Mouse (Mus musculus): ENCODE data around the gene Ptk6. TPM values are rescaled to one million over a fixed set of nuclear protein-coding genes. Genes with fewer than 3 reads are reported as not detected.
A peak's percentile ranks its signal among the peaks of the same experiment; 100 is the strongest.

Gene Ptk6
- polyA plus RNA-seq, 1 experiment = 0.20 TPM

DNA sequence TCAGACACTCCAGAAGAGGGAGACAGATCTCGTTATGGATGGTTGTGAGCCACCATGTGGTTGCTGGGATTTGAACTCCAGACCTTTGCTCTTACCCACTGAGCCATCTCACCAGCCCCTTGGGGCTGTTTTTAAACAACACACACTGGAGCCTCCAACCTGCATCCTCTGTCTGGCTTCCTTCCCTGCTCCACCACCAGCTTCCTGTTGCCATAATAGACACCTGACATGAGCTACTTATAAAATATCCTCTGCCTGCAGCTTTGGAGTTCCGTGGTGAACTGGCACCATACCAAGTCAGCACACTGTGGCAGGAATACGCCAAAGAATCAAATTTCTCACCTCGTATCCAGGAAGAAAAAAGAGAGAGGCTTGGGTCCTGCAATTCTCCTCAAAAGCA lies 41.8 kb downstream of the Ptk6 start:
- no peak for TF ChIP-seq POLR2A (IDR thresholded peaks at IDR 0.05; ENCODE audit: control insufficient read depth, low read depth, low read length)
- TF ChIP-seq CTCF (IDR thresholded peaks at IDR 0.05; ENCODE audit: control insufficient read depth, insufficient read depth, insufficient replicate concordance, low read depth, low read length) = no peak
- Histone ChIP-seq H3K4me1 (ENCODE audit: control insufficient read depth, insufficient read depth, low read length) (no peaks in the 10 kb centered on the region; the same call in none of the 2 replicates), H3K27me3 (ENCODE audit: control insufficient read depth, insufficient read depth, low read length) (no peaks in the 10 kb centered on the region), H3K4me3 (ENCODE audit: control insufficient read depth, low read depth, low read length) (no peak overlapping the region), H3K36me3 (ENCODE audit: control insufficient read depth, insufficient read depth, low read length) (no peaks in the 10 kb centered on the region), H3K27ac (ENCODE audit: control insufficient read depth, insufficient read depth, low read depth, low read length) (no peak overlapping the region)

DNA sequence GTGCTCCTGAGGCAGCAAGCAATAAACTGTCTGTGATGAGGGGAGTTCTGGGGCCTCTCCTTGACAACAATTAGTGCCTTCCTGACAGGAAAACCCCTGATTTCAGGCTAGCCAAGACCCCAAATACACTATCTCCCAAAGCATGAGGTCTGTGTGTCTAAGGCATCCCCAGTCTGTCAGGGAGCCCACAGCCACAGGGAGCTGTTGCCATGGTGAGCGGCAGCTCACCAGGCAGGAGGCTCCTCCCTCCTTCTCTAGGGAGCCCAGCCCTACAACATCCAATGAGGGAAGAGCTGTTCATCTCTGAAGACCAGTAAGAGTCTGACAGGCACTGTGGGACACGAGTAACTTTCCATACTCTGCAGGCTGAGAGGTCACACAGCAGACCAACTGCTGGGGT lies 42.8 kb downstream of the Ptk6 start:
- Histone ChIP-seq H3K27ac (ENCODE audit: control insufficient read depth, insufficient read depth, low read depth, low read length) (no peak overlapping the region), H3K4me1 (ENCODE audit: control insufficient read depth, insufficient read depth, low read length) (no peaks in the 10 kb centered on the region; the same call in none of the 2 replicates), H3K4me3 (ENCODE audit: control insufficient read depth, low read depth, low read length) (no peak overlapping the region), H3K27me3 (ENCODE audit: control insufficient read depth, insufficient read depth, low read length) (no peaks in the 10 kb centered on the region), H3K36me3 (ENCODE audit: control insufficient read depth, insufficient read depth, low read length) (no peaks in the 10 kb centered on the region)
- TF ChIP-seq POLR2A (IDR thresholded peaks at IDR 0.05; ENCODE audit: control insufficient read depth, low read depth, low read length) (no peak), CTCF (IDR thresholded peaks at IDR 0.05; ENCODE audit: control insufficient read depth, insufficient read depth, insufficient replicate concordance, low read depth, low read length) (no peak)

GRCm38 (mm10) chr2:181159091-181159514 lies 43.5 kb downstream of the Ptk6 start:
- H3K4me3 ChIP-seq (ENCODE audit: control insufficient read depth, low read depth, low read length) = no peak overlapping the region
- H3K27me3 ChIP-seq (ENCODE audit: control insufficient read depth, insufficient read depth, low read length) = no peaks in the 10 kb centered on the region
- H3K27ac ChIP-seq (ENCODE audit: control insufficient read depth, insufficient read depth, low read depth, low read length) = no peak overlapping the region
- TF ChIP-seq CTCF (IDR thresholded peaks at IDR 0.05; ENCODE audit: control insufficient read depth, insufficient read depth, insufficient replicate concordance, low read depth, low read length) (no peak), POLR2A (IDR thresholded peaks at IDR 0.05; ENCODE audit: control insufficient read depth, low read depth, low read length) (no peak)
- H3K4me1 ChIP-seq (ENCODE audit: control insufficient read depth, insufficient read depth, low read length) = no peaks in the 10 kb centered on the region; the same call in none of the 2 replicates
- no peaks in the 10 kb centered on the region for H3K36me3 ChIP-seq (ENCODE audit: control insufficient read depth, insufficient read depth, low read length)

GRCm38 (mm10) chr2:181158471-181158870 lies 44.1 kb downstream of the Ptk6 start:
- Histone ChIP-seq H3K27me3 (ENCODE audit: control insufficient read depth, insufficient read depth, low read length) (no peaks in the 10 kb centered on the region), H3K4me1 (ENCODE audit: control insufficient read depth, insufficient read depth, low read length) (no peaks in the 10 kb centered on the region; the same call in none of the 2 replicates)
- TF ChIP-seq CTCF (IDR thresholded peaks at IDR 0.05; ENCODE audit: control insufficient read depth, insufficient read depth, insufficient replicate concordance, low read depth, low read length) = no peak

DNA sequence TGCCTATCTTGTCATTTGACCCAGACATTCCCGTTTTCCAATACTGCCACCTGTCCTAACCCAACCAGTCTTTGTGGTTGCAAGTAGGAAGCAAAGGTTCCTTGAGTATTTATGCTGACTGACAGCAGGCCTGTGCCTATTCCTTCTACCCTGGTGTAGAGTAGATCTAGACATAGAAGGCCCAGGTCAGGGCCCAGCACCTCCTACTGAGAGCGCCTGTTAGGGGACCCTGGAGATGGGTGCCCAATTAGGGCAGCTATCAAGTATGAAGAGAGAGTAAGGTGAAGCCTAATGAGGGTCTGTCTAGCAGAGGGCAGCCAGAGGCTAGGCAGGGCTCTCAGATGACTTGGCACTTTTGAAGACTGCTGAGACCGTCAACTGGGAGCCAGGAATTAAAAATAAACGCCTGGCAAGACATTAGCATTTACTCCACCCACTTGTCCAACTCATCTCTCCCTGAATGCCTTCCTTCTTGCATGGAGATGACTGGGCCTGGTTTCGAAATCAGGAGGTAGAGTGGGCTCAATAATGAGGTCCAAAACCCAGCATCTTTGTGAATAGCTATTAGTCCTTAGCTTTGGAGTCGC lies 44.8 kb downstream of the Ptk6 start:
- H3K36me3 ChIP-seq (ENCODE audit: control insufficient read depth, insufficient read depth, low read length) = no peaks in the 10 kb centered on the region
- no peaks in the 10 kb centered on the region; the same call in none of the 2 replicates for H3K4me1 ChIP-seq (ENCODE audit: control insufficient read depth, insufficient read depth, low read length)
- no peak overlapping the region for H3K27ac ChIP-seq (ENCODE audit: control insufficient read depth, insufficient read depth, low read depth, low read length)
- no peak for TF ChIP-seq POLR2A (IDR thresholded peaks at IDR 0.05; ENCODE audit: control insufficient read depth, low read depth, low read length)
- no peak for TF ChIP-seq CTCF (IDR thresholded peaks at IDR 0.05; ENCODE audit: control insufficient read depth, insufficient read depth, insufficient replicate concordance, low read depth, low read length)
- H3K4me3 ChIP-seq (ENCODE audit: control insufficient read depth, low read depth, low read length) = no peak overlapping the region
- no peaks in the 10 kb centered on the region for H3K27me3 ChIP-seq (ENCODE audit: control insufficient read depth, insufficient read depth, low read length)

More at GRCm38 (mm10) chr2:181158471-181158870, 44.1 kb downstream of the Ptk6 start:
- no peaks in the 10 kb centered on the region for H3K36me3 ChIP-seq (ENCODE audit: control insufficient read depth, insufficient read depth, low read length)
- H3K4me3 ChIP-seq (ENCODE audit: control insufficient read depth, low read depth, low read length) = no peak overlapping the region
- H3K27ac ChIP-seq (ENCODE audit: control insufficient read depth, insufficient read depth, low read depth, low read length) = no peak overlapping the region

GRCm38 (mm10) chr2:181157180-181157579 lies 45.4 kb downstream of the Ptk6 start:
- Histone ChIP-seq H3K36me3 (ENCODE audit: control insufficient read depth, insufficient read depth, low read length) (no peaks in the 10 kb centered on the region), H3K27ac (ENCODE audit: control insufficient read depth, insufficient read depth, low read depth, low read length) (no peak overlapping the region), H3K4me1 (ENCODE audit: control insufficient read depth, insufficient read depth, low read length) (no peaks in the 10 kb centered on the region; the same call in none of the 2 replicates), H3K4me3 (ENCODE audit: control insufficient read depth, low read depth, low read length) (no peak overlapping the region), H3K27me3 (ENCODE audit: control insufficient read depth, insufficient read depth, low read length) (no peaks in the 10 kb centered on the region)
- TF ChIP-seq POLR2A (IDR thresholded peaks at IDR 0.05; ENCODE audit: control insufficient read depth, low read depth, low read length) (no peak), CTCF (IDR thresholded peaks at IDR 0.05; ENCODE audit: control insufficient read depth, insufficient read depth, insufficient replicate concordance, low read depth, low read length) (no peak)

DNA sequence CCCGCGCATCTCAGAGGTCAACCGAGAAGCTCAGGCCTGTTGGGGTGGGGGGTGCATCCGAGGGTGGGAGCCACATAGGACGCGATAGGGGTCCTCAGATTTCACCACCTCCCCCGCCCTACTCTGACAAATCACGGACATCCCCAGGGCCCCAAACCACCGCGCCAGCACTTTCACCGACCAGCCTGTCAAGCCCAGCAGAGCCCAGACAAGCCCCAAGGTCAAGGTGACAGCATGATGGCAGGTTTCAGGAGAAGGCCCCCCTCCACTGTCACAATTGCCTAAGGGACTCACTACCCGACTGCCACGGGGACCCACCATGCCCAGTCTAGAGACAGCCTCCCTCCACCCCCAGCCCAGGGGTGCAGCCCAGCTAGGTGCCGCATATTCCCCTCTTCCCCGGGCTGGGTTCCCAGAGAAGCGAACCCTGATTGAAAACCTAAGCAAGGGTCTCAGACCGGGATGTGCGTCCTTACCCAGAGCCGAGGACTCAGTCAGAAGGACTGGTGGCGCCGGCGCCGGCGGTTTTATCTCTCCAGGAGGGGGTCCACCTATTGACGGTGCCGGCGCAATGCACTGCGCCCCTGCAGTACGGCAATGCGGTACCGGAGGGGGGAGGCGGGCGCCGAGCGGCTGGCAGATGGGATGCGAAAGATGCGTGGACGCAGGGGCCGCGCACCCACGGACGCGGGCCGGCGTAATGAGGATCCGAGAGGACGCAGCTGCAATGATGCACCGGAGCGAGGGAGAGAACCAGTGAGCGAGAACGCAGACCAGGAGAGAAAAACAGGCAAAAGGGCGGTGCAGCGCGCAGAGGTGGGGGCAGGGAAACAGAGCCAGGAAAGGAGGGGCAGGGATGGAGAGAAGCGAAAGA lies 46.1 kb downstream of the Ptk6 start, which contains the start of gene Eef1a2:
TSS of gene Eef1a2 (minus strand) at position 767 of the 874 bp plus-strand sequence.
- Histone ChIP-seq H3K27ac (ENCODE audit: control insufficient read depth, insufficient read depth, low read depth, low read length) (no peak within 1 kb of the TSS), H3K4me3 (ENCODE audit: control insufficient read depth, low read depth, low read length) (peak within 1 kb of the TSS; percentile 14; the same call in 1 of the 2 replicates), H3K4me1 (ENCODE audit: control insufficient read depth, insufficient read depth, low read length) (no peaks in the 10 kb centered on the region; the same call in none of the 2 replicates), H3K27me3 (ENCODE audit: control insufficient read depth, insufficient read depth, low read length) (no peaks in the 10 kb centered on the region), H3K36me3 (ENCODE audit: control insufficient read depth, insufficient read depth, low read length) (no peaks in the 10 kb centered on the region)
- TF ChIP-seq POLR2A (IDR thresholded peaks at IDR 0.05; ENCODE audit: control insufficient read depth, low read depth, low read length) (no peak), CTCF (IDR thresholded peaks at IDR 0.05; ENCODE audit: control insufficient read depth, insufficient read depth, insufficient replicate concordance, low read depth, low read length) (no peak)

All from testis, adult 2 months (tissue).